Mouse (Mus musculus) intestine, embryonic 15.5 days (tissue): ENCODE measurements at regions not wholly inside any gene's neighbourhood (a gene's known extent, or its start where the extent isn't known, plus 50 kb on each side); places are given as distances from the start of the nearest gene placed in this dataset.
A peak's percentile ranks its signal among the peaks of the same experiment; 100 is the strongest.

ENCODE experiments used
- ATAC-seq: fragments of 200-750 bp; cut with Nextera tagmentation; 2 replicates; pipeline ENCODE4 v1.8.0; 2017; ENCODE audit warnings: moderate TSS enrichment, moderate library complexity
- H3K27ac ChIP-seq: fragments of 300-500 bp; sonication (generic); 2 replicates; pipeline ENCODE4 v1.5.1; 2015; ENCODE audit warnings: mild to moderate bottlenecking, inconsistent platforms
- H3K27me3 ChIP-seq: fragments of 300-500 bp; sonication (generic); replicated peaks from 2 replicates; pipeline ENCODE4 v1.6.1; 2015; ENCODE audit warnings: inconsistent platforms
- H3K36me3 ChIP-seq: fragments of 300-500 bp; sonication (generic); 2 replicates; pipeline ENCODE4 v1.6.1; 2015; ENCODE audit warnings: inconsistent platforms
- H3K4me1 ChIP-seq: fragments of 300-500 bp; sonication (generic); replicated peaks from 2 replicates; pipeline ENCODE4 v1.6.1; 2015; ENCODE audit warnings: inconsistent platforms
- H3K4me2 ChIP-seq: fragments of 300-500 bp; sonication (generic); replicated peaks from 2 replicates; pipeline ENCODE4 v1.6.1; 2015; ENCODE audit warnings: mild to moderate bottlenecking, inconsistent platforms
- H3K4me3 ChIP-seq: fragments of 300-500 bp; sonication (generic); replicated peaks from 2 replicates; pipeline ENCODE4 v1.5.1; 2015; ENCODE audit warnings: inconsistent platforms
- H3K9ac ChIP-seq: fragments of 300-500 bp; sonication (generic); 2 replicates; pipeline ENCODE4 v1.6.1; 2015; ENCODE audit warnings: inconsistent platforms
- H3K9me3 ChIP-seq: fragments of 300-500 bp; sonication (generic); 2 replicates; pipeline ENCODE4 v1.6.1; 2016; ENCODE audit warnings: inconsistent platforms
- WGBS: fragments of 180-500 bp; shearing (Covaris S2); methylation state at CpG from one replicate; pipeline ENCODE4 v1.1.7; 2015; 5-methylcytosine and 5-hydroxymethylcytosine counted together

GRCm38 (mm10) chr17:50388715-50389710, 95.6 kb upstream of the Dazl start:
- peak; percentile 59; the same call in 1 of the 2 replicates for ATAC-seq
- 56% methylated on average over 12 of the region's 12 CpGs for WGBS
- H3K9ac ChIP-seq = no peak overlapping the region
- H3K27me3 ChIP-seq = no peaks in the 10 kb centered on the region
- no peaks in the 10 kb centered on the region for H3K9me3 ChIP-seq
- 0 out of 2 replicates have a peak, but pooled peaks cover 6% of the 10 kb centered on the region for H3K4me1 ChIP-seq
- no peaks in the 10 kb centered on the region for H3K36me3 ChIP-seq
- H3K4me3 ChIP-seq = no peak overlapping the region
- no peak overlapping the region for H3K4me2 ChIP-seq
- peak overlapping the region; percentile 25; the same call in 1 of the 2 replicates for H3K27ac ChIP-seq

- no peak for ATAC-seq
- H3K9me3 ChIP-seq = no peaks in the 10 kb centered on the region
- 0 out of 2 replicates have a peak, but pooled peaks cover 8% of the 10 kb centered on the region for H3K4me1 ChIP-seq
- no peak overlapping the region for H3K27ac ChIP-seq
- H3K36me3 ChIP-seq = no peaks in the 10 kb centered on the region
- H3K9ac ChIP-seq = no peak overlapping the region
- 91% methylated on average over 1 of the region's 1 CpGs for WGBS
- H3K4me3 ChIP-seq = no peak overlapping the region
- no peak overlapping the region for H3K4me2 ChIP-seq
- no peaks in the 10 kb centered on the region for H3K27me3 ChIP-seq
Measured at GRCm38 (mm10) chr17:50390151-50390550, 96.7 kb upstream of the Dazl start.

- Histone ChIP-seq H3K27ac (no peak overlapping the region), H3K4me1 (0 out of 2 replicates have a peak, but pooled peaks cover 8% of the 10 kb centered on the region), H3K4me2 (no peak overlapping the region), H3K27me3 (no peaks in the 10 kb centered on the region), H3K36me3 (no peaks in the 10 kb centered on the region), H3K4me3 (no peak overlapping the region), H3K9ac (no peak overlapping the region), H3K9me3 (no peaks in the 10 kb centered on the region)
- 80% methylated on average over 4 of the region's 4 CpGs for WGBS
- ATAC-seq = no peak
Measured at GRCm38 (mm10) chr17:50391207-50391606, 97.8 kb upstream of the Dazl start.

- ATAC-seq = no peak
- no peak overlapping the region for H3K4me3 ChIP-seq
- 88% methylated on average over 11 of the region's 11 CpGs for WGBS
Measured at GRCm38 (mm10) chr17:50391996-50392395, 98.6 kb upstream of the Dazl start.

GRCm38 (mm10) chr17:50392428-50392827, 99.0 kb upstream of the Dazl start:
- no peak overlapping the region for H3K4me3 ChIP-seq
- no peak overlapping the region for H3K9ac ChIP-seq
- no peak overlapping the region for H3K4me2 ChIP-seq
- H3K36me3 ChIP-seq = no peaks in the 10 kb centered on the region
- H3K4me1 ChIP-seq = 0 out of 2 replicates have a peak, but pooled peaks cover 8% of the 10 kb centered on the region
- H3K27ac ChIP-seq = no peak overlapping the region
- WGBS = 94% methylated on average over 6 of the region's 6 CpGs
- ATAC-seq = no peak
- H3K9me3 ChIP-seq = no peaks in the 10 kb centered on the region
- no peaks in the 10 kb centered on the region for H3K27me3 ChIP-seq

More at GRCm38 (mm10) chr17:50391996-50392395, 98.6 kb upstream of the Dazl start:
- Histone ChIP-seq H3K9ac (no peak overlapping the region), H3K27me3 (no peaks in the 10 kb centered on the region), H3K4me1 (0 out of 2 replicates have a peak, but pooled peaks cover 8% of the 10 kb centered on the region), H3K27ac (no peak overlapping the region), H3K9me3 (no peaks in the 10 kb centered on the region), H3K4me2 (no peak overlapping the region), H3K36me3 (no peaks in the 10 kb centered on the region)

GRCm38 (mm10) chr17:50392966-50393365, 99.5 kb upstream of the Dazl start:
- no peak for ATAC-seq
- Histone ChIP-seq H3K27me3 (no peaks in the 10 kb centered on the region), H3K9me3 (no peaks in the 10 kb centered on the region), H3K4me1 (0 out of 2 replicates have a peak, but pooled peaks cover 8% of the 10 kb centered on the region), H3K36me3 (no peaks in the 10 kb centered on the region), H3K4me2 (no peak overlapping the region), H3K27ac (no peak overlapping the region), H3K4me3 (no peak overlapping the region), H3K9ac (no peak overlapping the region)
- WGBS = 87% methylated on average over 2 of the region's 2 CpGs

GRCm38 (mm10) chr17:50393698-50394097, 100.3 kb upstream of the Dazl start:
- Histone ChIP-seq H3K27me3 (no peaks in the 10 kb centered on the region), H3K9ac (no peak overlapping the region), H3K36me3 (no peaks in the 10 kb centered on the region), H3K27ac (no peak overlapping the region), H3K4me1 (0 out of 2 replicates have a peak, but pooled peaks cover 8% of the 10 kb centered on the region), H3K4me2 (no peak overlapping the region), H3K4me3 (no peak overlapping the region), H3K9me3 (no peaks in the 10 kb centered on the region)
- WGBS = 40% methylated on average over 3 of the region's 3 CpGs
- peak; percentile 50; the same call in 1 of the 2 replicates for ATAC-seq

- H3K4me1 ChIP-seq = 0 out of 2 replicates have a peak, but pooled peaks cover 8% of the 10 kb centered on the region
- no peak overlapping the region for H3K4me3 ChIP-seq
- no peaks in the 10 kb centered on the region for H3K36me3 ChIP-seq
- H3K4me2 ChIP-seq = no peak overlapping the region
- no peaks in the 10 kb centered on the region for H3K9me3 ChIP-seq
- no peak overlapping the region for H3K9ac ChIP-seq
- no peak for ATAC-seq
- H3K27ac ChIP-seq = no peak overlapping the region
- H3K27me3 ChIP-seq = no peaks in the 10 kb centered on the region
- 85% methylated on average over 1 of the region's 1 CpGs for WGBS
Measured at GRCm38 (mm10) chr17:50394801-50395200, 101.4 kb upstream of the Dazl start.

GRCm38 (mm10) chr17:50395669-50396068, 102.2 kb upstream of the Dazl start:
- H3K27me3 ChIP-seq = no peaks in the 10 kb centered on the region
- no peaks in the 10 kb centered on the region for H3K36me3 ChIP-seq
- 95% methylated on average over 11 of the region's 11 CpGs for WGBS
- H3K27ac ChIP-seq = no peak overlapping the region
- no peak overlapping the region for H3K4me2 ChIP-seq
- ATAC-seq = no peak
- H3K4me3 ChIP-seq = no peak overlapping the region
- no peak overlapping the region for H3K9ac ChIP-seq
- no peaks in the 10 kb centered on the region for H3K9me3 ChIP-seq
- H3K4me1 ChIP-seq = 0 out of 2 replicates have a peak, but pooled peaks cover 8% of the 10 kb centered on the region

GRCm38 (mm10) chr17:50397324-50397723, 103.9 kb upstream of the Dazl start:
- H3K4me3 ChIP-seq = no peak overlapping the region
- no peak overlapping the region for H3K4me2 ChIP-seq
- no peaks in the 10 kb centered on the region for H3K36me3 ChIP-seq
- no peak overlapping the region for H3K27ac ChIP-seq
- H3K9me3 ChIP-seq = no peaks in the 10 kb centered on the region
- H3K9ac ChIP-seq = no peak overlapping the region
- 0 out of 2 replicates have a peak, but pooled peaks cover 8% of the 10 kb centered on the region for H3K4me1 ChIP-seq
- 29% methylated on average over 4 of the region's 4 CpGs for WGBS
- ATAC-seq = no peak
- no peaks in the 10 kb centered on the region for H3K27me3 ChIP-seq

GRCm38 (mm10) chr17:50407249-50407990, 101.8 kb upstream of the Plcl2 start:
- H3K9me3 ChIP-seq = no peaks in the 10 kb centered on the region
- H3K9ac ChIP-seq = no peak overlapping the region
- no peak overlapping the region for H3K27ac ChIP-seq
- no peaks in the 10 kb centered on the region for H3K27me3 ChIP-seq
- WGBS = 57% methylated on average over 11 of the region's 11 CpGs
- no peaks in the 10 kb centered on the region for H3K36me3 ChIP-seq
- no peak overlapping the region for H3K4me2 ChIP-seq
- no peaks in the 10 kb centered on the region for H3K4me1 ChIP-seq
- no peak for ATAC-seq
- no peak overlapping the region for H3K4me3 ChIP-seq

- no peak for ATAC-seq
- H3K4me3 ChIP-seq = no peak overlapping the region
- no peaks in the 10 kb centered on the region for H3K9me3 ChIP-seq
- no peak overlapping the region for H3K4me2 ChIP-seq
- no peaks in the 10 kb centered on the region for H3K36me3 ChIP-seq
- H3K4me1 ChIP-seq = no peaks in the 10 kb centered on the region
- H3K27ac ChIP-seq = no peak overlapping the region
- WGBS = 84% methylated on average over 10 of the region's 10 CpGs
- H3K9ac ChIP-seq = no peak overlapping the region
- H3K27me3 ChIP-seq = no peaks in the 10 kb centered on the region
Measured at GRCm38 (mm10) chr17:50408581-50408980, 100.6 kb upstream of the Plcl2 start.
